Mouse (Mus musculus) spleen, postnatal 0 days (tissue): ENCODE results near the gene Ehd4. TPM values are rescaled to one million over a fixed set of nuclear protein-coding genes. Genes with fewer than 3 reads are reported as not detected.

Experiments used
- polyA plus RNA-seq: library from polyadenylated mRNA; unstranded; fragments of >200 nt; fragmentation: Nextera tagmentation; extraction: Ambion mirVana; gene quantifications from 2 replicates; pipeline ENCODE4 v1.2.1, GENCODE M21; 2015

Gene Ehd4
- polyA plus RNA-seq = 32.0 and 46.9 TPM in 2 replicates

GRCm38 (mm10) chr2:120154361-120154894, at the start of gene Ehd4:
Ehd4 (minus strand) TSS chr2:120154606.

Other genes starting within 250 kb of the Ehd4 start
- gene Mapkbp1, start 181.9 kb downstream of the Ehd4 start, polyA plus RNA-seq = 0.69 and 0.73 TPM in 2 replicates
- 10.8 and 11.7 TPM in 2 replicates for gene Jmjd7, start 127.1 kb downstream of the Ehd4 start, polyA plus RNA-seq
- gene Gm28042, start 127.1 kb downstream of the Ehd4 start, polyA plus RNA-seq = 0.29 and 0.42 TPM in 2 replicates
- gene Pla2g4b, start 121.2 kb downstream of the Ehd4 start, polyA plus RNA-seq = 0.04 and 0.44 TPM in 2 replicates
- not detected in 2 replicates for gene Pla2g4e, start 90.7 kb upstream of the Ehd4 start, polyA plus RNA-seq
- not detected in 2 replicates for gene Pla2g4d, start 134.6 kb upstream of the Ehd4 start, polyA plus RNA-seq
- gene Pla2g4f, start 159.6 kb upstream of the Ehd4 start, polyA plus RNA-seq = 0.06 and 0.16 TPM in 2 replicates
- gene Vps39, start 198.5 kb upstream of the Ehd4 start, polyA plus RNA-seq = 9.7 and 10.5 TPM in 2 replicates
- gene Ganc, start 249.3 kb upstream of the Ehd4 start, polyA plus RNA-seq = 10.0 and 10.6 TPM in 2 replicates
- 6.8 and 7.7 TPM in 2 replicates for gene Tmem87a, start 249.5 kb upstream of the Ehd4 start, polyA plus RNA-seq